Mouse (Mus musculus) thymus, postnatal 4 days (tissue): ENCODE results near the gene Gopc.

Experiments
- DNase-seq: peaks from one replicate; pipeline ENCODE4 v3.0.0; 2021

Gene Gopc

GRCm38 (mm10) chr10:52381845-52382591 is at the start of gene Gopc:
TSS of gene Gopc (minus strand) at chr10:52382124.
- DNase-seq = peak; percentile 99

GRCm38 (mm10) chr10:52430953-52431352 is 49.0 kb upstream of the Gopc start:
- DNase-seq = no peak

GRCm38 (mm10) chr10:52427634-52428415 is 45.9 kb upstream of the Gopc start:
- no peak for DNase-seq

DNA sequence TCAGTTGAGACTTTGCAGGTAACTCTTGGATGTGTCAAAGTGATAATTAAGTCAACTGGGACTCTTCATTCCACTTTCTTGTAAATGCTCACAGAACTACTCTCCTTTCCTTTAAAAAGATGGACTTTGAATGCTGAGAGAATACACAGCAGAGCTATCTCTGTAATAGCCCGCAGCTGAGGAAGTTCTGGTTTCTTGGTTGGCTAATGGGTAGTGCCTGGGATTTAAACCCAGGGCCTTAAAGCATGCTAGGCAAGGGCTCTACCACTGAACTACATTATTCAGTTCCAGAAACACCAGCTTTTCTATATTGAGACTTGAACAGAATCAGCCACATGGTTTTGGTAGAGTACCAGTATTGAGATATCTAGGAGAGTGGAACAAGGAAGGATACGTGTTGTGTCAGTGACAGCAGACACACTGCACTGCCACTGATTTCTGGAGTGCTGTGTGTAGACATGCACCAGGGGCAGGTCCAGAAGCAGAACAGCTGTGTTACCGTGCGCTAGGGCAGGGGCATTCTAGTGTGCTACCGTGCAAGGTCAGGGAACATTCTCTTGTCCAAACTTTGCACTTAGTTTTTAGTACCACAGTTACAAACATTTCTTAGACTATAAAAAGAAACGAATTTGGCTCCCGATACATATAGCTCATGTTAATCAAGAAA is 44.5 kb upstream of the Gopc start:
- DNase-seq = no peak

DNA sequence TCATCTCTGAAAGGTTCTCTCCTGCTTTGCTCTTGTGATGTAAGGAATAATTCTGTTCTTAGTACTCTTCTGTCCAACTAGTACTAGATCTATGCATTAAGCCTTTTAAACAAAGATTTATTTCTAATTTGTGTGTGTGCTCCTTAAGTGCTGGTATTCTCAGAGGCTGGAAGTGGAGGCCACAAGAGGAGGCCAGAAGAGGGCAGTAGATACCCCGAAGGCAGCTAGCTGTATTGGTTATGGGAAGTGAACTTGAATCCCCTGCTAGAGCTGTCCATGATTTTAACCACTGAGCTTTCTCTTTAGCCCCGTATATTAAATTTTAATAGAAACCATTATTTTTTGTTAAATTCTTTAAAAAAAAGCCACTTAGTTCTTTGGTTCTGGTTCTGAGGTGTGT is 41.2 kb upstream of the Gopc start:
- DNase-seq = peak; percentile 33

DNA sequence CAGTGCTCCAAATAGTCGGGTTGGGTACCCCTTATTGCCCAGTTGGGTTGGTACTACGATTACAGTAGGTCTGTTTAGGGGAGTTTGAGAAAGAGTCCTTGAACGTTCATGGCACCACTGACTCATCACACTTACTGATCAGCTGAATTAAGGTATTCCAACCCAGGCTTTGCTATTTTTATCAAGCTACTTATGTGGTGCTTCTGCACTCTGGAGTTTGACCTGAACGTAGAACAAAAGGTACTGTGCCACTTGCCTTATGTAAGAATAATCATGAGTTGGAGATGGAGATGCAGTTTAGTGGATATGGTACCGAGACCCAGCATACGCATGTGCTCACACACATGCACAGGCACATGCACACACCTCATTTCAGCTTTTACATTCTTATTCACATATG is 39.8 kb upstream of the Gopc start:
- DNase-seq = no peak

DNA sequence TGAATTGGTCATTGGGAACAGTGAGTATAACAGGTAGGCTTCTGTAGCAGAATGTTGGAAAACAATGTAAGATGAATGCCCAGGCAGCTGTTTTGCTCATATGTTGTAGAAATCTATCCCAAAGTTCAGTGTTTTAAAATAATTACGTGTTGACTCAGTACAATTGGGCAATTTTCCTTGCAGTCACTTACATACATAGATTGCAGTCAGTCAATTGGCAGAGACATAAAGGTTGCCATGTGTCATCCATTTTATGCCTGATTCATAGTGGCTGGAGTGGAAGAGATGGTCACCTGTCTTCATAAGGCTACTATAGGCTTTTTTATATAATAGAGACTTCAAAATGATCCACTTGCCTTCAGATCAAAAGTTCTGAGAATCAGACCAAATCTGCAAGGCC is 38.6 kb upstream of the Gopc start:
- no peak for DNase-seq

DNA sequence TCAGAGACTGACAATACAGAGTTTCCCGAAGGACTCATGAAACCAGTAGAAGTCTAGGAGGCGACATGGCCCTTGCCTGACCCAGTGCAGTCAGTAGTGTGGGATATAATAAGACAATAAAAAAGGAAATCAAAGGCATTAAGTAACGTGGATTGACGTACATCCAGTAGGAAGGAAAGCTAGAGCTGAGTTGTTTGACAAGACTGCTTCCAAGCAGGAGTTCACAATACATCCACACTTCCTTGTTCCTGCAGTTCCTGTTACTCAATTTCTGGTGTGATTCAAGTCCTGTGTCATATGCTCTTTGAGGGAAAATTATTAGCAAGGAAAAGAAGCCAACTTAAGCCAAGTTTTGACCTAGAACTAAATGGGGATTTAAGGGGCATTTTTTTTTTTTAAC is 37.5 kb upstream of the Gopc start:
- no peak for DNase-seq

- no peak for DNase-seq
These were observed 37.0 kb upstream of the Gopc start for GRCm38 (mm10) chr10:52418931-52419330.

DNA sequence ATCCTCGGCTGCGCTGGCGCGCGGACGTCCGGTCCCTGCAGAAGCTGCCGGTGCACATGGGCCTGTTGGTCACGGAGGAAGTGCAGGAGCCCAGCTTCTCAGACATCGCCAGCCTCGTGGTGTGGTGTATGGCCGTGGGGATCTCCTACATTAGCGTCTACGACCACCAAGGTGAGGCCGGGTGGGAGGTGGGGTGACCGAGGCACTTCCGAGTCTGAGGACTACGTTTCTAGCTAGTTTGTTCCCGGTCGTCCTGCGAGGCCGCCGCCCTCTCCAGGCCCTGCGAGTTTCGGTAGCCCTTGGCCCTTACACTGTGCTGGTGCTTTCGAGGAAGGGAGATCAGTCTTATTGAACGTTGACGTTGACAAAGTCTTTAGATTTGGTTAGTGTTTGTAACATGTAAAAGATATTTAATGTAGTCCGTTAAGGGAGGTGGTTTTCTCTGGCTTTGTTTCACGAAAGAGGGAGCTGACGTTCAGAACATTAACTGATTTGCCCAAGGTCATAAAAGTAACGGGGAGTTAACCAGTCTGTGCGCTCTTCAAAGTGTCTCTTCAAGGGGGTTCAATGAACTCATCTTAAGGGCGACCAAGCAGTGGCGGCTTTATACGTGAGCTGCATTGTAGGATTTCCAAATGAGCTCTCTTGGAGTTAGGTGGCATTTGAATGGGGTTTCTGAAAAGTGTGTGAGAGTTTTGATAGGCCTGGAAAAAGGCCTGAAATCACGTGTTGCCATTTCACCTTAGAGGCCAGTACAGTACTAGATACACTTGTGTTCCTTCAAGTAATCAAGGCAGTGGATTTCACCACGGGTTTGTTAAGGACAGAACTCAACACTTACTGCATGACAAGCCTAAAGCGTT is 36.3 kb upstream of the Gopc start:
- no peak for DNase-seq

GRCm38 (mm10) chr10:52417299-52417997 is 35.5 kb upstream of the Gopc start, which contains the start of gene Nus1:
TSS of gene Nus1 (plus strand) at chr10:52417547.
- peak; percentile 97 for DNase-seq

DNA sequence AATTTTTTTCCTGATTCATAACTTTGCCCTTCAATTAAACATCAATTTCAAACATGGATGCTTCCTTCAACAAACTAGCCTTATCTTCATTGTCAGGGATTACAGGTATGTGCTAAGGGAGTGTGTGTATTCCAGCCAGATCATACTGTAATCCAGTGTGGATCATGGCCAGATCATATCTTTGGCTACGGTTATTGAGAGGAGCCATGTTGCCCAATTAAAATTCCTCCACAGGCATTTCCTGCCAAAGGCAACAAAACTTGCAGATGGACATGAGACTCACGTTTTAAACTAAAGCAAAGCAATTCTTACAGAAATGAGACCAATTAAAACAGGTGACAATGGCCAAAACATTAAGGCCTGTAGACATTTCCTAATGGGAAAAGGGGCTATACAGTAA is 34.5 kb upstream of the Gopc start:
- DNase-seq = no peak

- no peak for DNase-seq
These were observed 33.1 kb upstream of the Gopc start for GRCm38 (mm10) chr10:52415020-52415419.

GRCm38 (mm10) chr10:52407526-52407925 is 25.6 kb upstream of the Gopc start:
- no peak for DNase-seq

GRCm38 (mm10) chr10:52405160-52405559 is 23.2 kb upstream of the Gopc start:
- DNase-seq = no peak

GRCm38 (mm10) chr10:52399722-52400121 is 17.8 kb upstream of the Gopc start:
- no peak for DNase-seq

DNA sequence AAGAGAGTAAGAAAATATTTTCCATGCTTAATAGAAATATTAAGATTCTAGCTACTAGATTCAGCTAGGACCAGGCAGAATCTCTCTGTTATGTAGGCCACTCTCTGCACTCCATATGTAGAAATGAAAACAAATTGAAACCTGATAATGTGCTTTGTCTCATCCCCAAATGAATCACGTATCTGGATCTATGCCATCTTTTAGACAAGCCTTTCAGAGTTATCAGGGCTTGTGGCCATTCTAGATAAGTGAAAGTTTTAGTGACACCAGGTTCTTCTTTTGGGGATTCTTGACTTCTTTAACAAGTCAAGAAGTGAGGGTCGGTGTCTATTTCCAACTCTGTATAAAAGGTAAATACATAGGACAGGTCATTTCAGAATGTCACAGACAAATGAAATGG is 16.8 kb upstream of the Gopc start:
- DNase-seq = no peak

- DNase-seq = no peak
These were observed 14.7 kb upstream of the Gopc start for GRCm38 (mm10) chr10:52396647-52397046.

GRCm38 (mm10) chr10:52391208-52391607 is 9.3 kb upstream of the Gopc start:
- no peak for DNase-seq

GRCm38 (mm10) chr10:52389438-52389837 is 7.5 kb upstream of the Gopc start:
- no peak for DNase-seq

- DNase-seq = no peak
These were observed 7.1 kb upstream of the Gopc start, which contains the start of gene Nepn for GRCm38 (mm10) chr10:52388922-52389430. TSS of gene Nepn (plus strand) at chr10:52388972.

- no peak for DNase-seq
These were observed 5.3 kb upstream of the Gopc start for GRCm38 (mm10) chr10:52387192-52387591.
